Mouse (Mus musculus) megakaryocyte, embryonic 14.5 days (primary cell): ENCODE measurements around the gene Gm28539. TPM values are rescaled to one million over a fixed set of nuclear protein-coding genes. Genes with fewer than 3 reads are reported as not detected.
"Not testable (repeated sequence)": the region's sequence is repeated elsewhere in the genome, so short reads cannot be mapped to it uniquely, and the experiment has no call there.

Experiments used
- H3K27me3 ChIP-seq: replicated peaks from 2 replicates; pipeline ENCODE3; 2012; ENCODE audit warnings: inconsistent platforms
- H3K36me3 ChIP-seq: replicated peaks from 2 replicates; pipeline ENCODE3; 2012; ENCODE audit warnings: low read length, inconsistent platforms, mixed read lengths
- H3K4me1 ChIP-seq: 2 replicates; pipeline ENCODE4 v1.6.1; 2012; ENCODE audit warnings: inconsistent platforms
- H3K4me3 ChIP-seq: replicated peaks from 2 replicates; pipeline ENCODE3; 2012; ENCODE audit warnings: moderate library complexity, mild to moderate bottlenecking, inconsistent platforms
- H3K9me3 ChIP-seq: 2 replicates; pipeline ENCODE4 v1.6.1; 2012; ENCODE audit warnings: inconsistent platforms
- FLI1 ChIP-seq: IDR thresholded peaks from 2 replicates; pipeline ENCODE4 v1.6.1; 2012; ENCODE audit warnings: low read length, inconsistent platforms, mixed read lengths
- GATA1 ChIP-seq: IDR thresholded peaks from 3 replicates; pipeline ENCODE4 v1.6.1; 2012; ENCODE audit warnings: mixed read lengths, low read length, inconsistent platforms, borderline replicate concordance
- polyA plus RNA-seq: library from polyadenylated mRNA; stranded (reverse); fragments of >175 nt; gene quantifications from 2 replicates; pipeline ENCODE4 v1.2.3, GENCODE M21; 2012; ENCODE audit warnings: low replicate concordance; ENCODE audit not compliant: insufficient read depth

Gene Gm28539
- polyA plus RNA-seq, 1 experiment: not detected

GRCm38 (mm10) chr16:18858551-18858950 lies 22.2 kb downstream of the Gm28539 start:
- Histone ChIP-seq H3K9me3 (peaks cover 8% of the 10 kb centered on the region; the same call in 1 of the 2 replicates), H3K4me1 (no peaks in the 10 kb centered on the region), H3K36me3 (no peaks in the 10 kb centered on the region), H3K27me3 (peaks cover 3% of the 10 kb centered on the region), H3K4me3 (no peak overlapping the region)
- TF ChIP-seq GATA1: no peak
- no peak for TF ChIP-seq FLI1

DNA sequence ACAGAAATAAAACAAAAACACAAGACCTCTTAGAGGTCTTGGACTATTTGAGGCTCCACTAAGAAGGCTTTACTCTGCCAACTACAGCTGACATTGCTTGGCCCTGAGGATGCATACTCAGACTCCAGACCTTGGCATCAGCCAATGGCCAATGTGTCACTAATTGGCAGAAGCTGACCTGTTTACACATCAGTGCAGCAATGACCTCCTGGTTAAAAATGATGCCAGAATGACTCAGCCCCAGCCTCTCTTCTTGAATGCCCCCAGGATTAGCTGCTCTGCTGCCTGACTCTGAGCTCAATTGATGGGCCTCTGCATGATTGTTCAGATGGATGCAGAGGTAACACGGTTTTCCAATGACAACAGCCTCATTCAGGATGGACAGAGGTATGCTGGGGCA lies 23.8 kb downstream of the Gm28539 start:
- Histone ChIP-seq H3K9me3 (peaks cover 8% of the 10 kb centered on the region; the same call in 1 of the 2 replicates), H3K4me1 (no peaks in the 10 kb centered on the region), H3K4me3 (no peak overlapping the region), H3K36me3 (no peaks in the 10 kb centered on the region), H3K27me3 (peaks cover 3% of the 10 kb centered on the region)
- TF ChIP-seq FLI1 (no peak), GATA1 (no peak)

GRCm38 (mm10) chr16:18870495-18870894 lies 34.1 kb downstream of the Gm28539 start:
- H3K4me1 ChIP-seq: peaks cover 11% of the 10 kb centered on the region; the same call in 1 of the 2 replicates
- peaks cover 14% of the 10 kb centered on the region for H3K9me3 ChIP-seq
- not testable (repeated sequence) for H3K4me3 ChIP-seq, H3K27me3 ChIP-seq
- peaks cover 50% of the 10 kb centered on the region for H3K36me3 ChIP-seq

DNA sequence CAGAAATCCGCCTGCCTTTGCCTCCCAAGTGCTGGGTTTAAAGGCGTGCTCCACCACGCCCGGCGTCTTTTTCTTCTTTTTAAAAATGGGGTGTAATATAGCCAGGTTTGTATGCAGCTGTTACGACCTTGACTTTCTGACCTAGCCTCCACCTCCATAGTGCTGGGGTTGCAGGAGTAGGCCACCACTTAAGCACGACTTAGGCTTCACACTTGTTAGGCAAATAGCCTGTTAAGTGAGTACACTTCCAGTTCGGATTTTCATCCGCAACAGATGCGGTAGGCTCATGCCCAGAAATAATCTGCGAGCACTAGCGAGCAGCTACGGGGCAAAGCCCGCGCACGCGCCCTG lies 39.7 kb downstream of the Gm28539 start:
- Histone ChIP-seq H3K27me3 (no peaks in the 10 kb centered on the region), H3K4me3 (peak overlapping the region; percentile 100), H3K9me3 (no peaks in the 10 kb centered on the region), H3K36me3 (peaks cover 54% of the 10 kb centered on the region), H3K4me1 (peaks cover 38% of the 10 kb centered on the region)
- TF ChIP-seq FLI1 (no peak), GATA1 (no peak)

DNA sequence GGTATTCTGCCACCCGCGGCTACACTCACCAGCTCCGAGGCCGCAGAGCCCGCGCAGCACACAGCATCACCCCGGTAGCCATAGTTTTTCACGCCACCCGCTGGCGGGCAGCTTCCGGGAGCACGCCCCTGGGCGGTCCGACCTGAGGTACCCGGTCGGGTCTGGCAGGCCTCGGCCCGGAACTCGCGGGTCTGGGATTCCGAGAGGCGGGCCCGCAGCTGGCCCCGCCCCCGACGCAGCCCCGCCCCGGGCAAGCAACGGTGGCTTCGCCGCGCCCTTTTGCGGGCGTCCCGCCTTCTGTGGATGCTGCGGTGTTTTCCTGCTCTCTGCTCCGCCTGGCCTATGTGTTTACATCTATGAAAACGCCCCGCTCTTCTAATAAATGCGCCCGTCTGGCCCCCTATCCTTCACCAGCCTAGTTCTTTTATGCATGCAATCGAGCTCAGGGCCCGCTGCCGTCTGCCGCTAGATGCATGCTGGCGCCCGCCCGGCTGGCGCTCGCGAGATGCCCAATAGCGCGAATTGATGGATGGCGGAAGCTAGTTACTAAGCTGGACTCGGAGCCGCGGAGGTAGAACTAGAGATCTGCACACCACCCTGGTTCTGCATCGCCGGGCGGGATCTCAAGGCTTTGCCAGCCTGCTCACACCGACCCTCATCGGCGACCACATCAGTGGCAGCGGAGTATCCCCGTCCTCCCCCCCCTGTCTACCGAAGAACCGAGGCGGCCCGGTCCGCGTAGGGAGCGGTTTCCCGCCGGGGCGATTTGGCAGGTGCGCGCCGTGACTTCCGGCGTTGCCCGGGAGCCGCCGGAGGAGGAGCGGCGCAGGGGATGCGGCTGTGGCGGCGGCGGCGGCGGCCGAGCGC lies 40.3 kb downstream of the Gm28539 start, which contains the start of the genes Mrpl40 and Hira:
Mrpl40 (minus strand) TSS at position 421 of the 867 bp plus-strand sequence.
Hira (plus strand) TSS at position 596 of the 867 bp plus-strand sequence.
- Histone ChIP-seq H3K36me3 (peaks cover 54% of the 10 kb centered on the region), H3K9me3 (no peaks in the 10 kb centered on the region), H3K27me3 (no peaks in the 10 kb centered on the region), H3K4me3 (peak within 1 kb of the TSS; percentile 100), H3K4me1 (peaks cover 44% of the 10 kb centered on the region)
- TF ChIP-seq GATA1 (no peak), FLI1 (no peak; the same call in 1 of the 2 replicates)

DNA sequence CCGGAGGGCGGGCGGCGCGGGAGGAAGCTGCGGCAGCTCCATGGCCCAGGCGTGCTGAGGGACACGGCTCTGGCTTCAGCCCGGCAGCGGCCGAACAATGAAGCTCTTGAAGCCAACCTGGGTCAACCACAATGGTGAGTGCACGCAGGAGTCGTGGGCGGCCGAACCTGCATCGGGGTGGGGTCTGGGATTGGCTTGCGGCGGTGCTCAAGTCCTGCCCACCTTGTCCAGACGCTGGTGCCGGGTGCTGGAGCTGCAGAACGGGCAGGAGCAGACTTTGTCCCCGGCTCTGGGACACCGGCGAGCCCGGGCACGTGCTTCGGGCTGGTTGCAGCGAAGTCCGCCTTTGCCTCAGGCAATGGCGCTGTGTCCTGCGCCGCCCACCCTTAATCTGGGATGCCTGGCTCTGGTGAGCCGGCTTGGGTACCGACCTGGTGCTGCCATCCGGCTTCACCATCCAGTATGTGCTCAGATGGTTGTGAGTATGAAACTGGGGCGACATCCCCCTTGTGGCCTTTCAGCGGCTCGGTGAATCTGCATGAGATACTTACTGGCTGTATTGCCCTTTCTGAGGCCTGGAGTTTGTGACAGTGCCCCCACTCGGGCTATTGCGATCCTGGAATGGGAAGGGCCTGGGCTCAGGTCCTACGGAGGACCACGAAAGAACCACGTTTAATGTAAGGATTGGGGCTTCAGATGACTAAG lies 41.2 kb downstream of the Gm28539 start:
- Histone ChIP-seq H3K4me1 (peaks cover 52% of the 10 kb centered on the region), H3K4me3 (peak overlapping the region; percentile 100), H3K9me3 (no peaks in the 10 kb centered on the region), H3K36me3 (peaks cover 54% of the 10 kb centered on the region), H3K27me3 (no peaks in the 10 kb centered on the region)
- TF ChIP-seq GATA1: no peak
- TF ChIP-seq FLI1: no peak

- Histone ChIP-seq H3K36me3 (peaks cover 53% of the 10 kb centered on the region), H3K27me3 (no peaks in the 10 kb centered on the region), H3K4me3 (peak overlapping the region; percentile 100), H3K4me1 (peaks cover 55% of the 10 kb centered on the region), H3K9me3 (no peaks in the 10 kb centered on the region)
- TF ChIP-seq GATA1 (no peak), FLI1 (no peak)
These were observed 41.8 kb downstream of the Gm28539 start for GRCm38 (mm10) chr16:18878091-18878720.

- TF ChIP-seq GATA1 (no peak), FLI1 (no peak)
- Histone ChIP-seq H3K9me3 (no peaks in the 10 kb centered on the region), H3K27me3 (no peaks in the 10 kb centered on the region), H3K4me3 (no peak overlapping the region), H3K4me1 (peaks cover 64% of the 10 kb centered on the region), H3K36me3 (peaks cover 52% of the 10 kb centered on the region)
These were observed 47.7 kb downstream of the Gm28539 start for GRCm38 (mm10) chr16:18884044-18884443.

DNA sequence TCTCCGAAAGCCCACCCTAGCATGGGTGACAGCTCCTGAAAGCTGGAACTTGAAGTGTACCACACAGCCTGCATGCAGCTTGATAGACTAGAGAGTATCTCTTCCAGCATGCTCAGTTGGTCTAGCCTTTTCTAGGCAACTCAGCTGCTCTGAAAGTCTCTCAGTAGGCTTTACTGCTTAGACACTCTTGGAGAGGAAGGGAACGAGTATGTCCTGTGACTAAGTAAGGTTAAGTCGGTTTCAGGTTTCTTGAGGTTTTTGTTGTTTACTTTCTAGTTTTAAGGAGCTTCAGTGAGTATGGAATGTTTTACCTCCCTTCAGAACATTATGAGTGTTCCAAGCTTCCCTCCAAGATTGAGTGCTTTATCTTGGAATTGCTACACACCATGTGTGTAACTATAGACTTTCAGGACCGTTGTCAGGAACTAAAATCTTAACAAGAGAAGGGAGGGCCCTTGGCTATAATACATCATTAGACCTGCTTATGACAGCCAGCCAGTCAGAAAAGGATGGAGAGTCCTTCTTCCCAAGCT lies 57.5 kb downstream of the Gm28539 start:
- Histone ChIP-seq H3K36me3 (peaks cover 67% of the 10 kb centered on the region), H3K4me1 (peaks cover 44% of the 10 kb centered on the region), H3K27me3 (no peaks in the 10 kb centered on the region), H3K4me3 (no peak overlapping the region), H3K9me3 (no peaks in the 10 kb centered on the region)
- no peak for TF ChIP-seq FLI1
